Mouse (Mus musculus): Measurements from ENCODE around the gene Ablim1.

Ablim1 gene

GRCm38 (mm10) chr19:57343860-57344259 lies 29.1 kb upstream of the Ablim1 start:
- DNase-seq (ENCODE audit: low spot score in 2 of 2) = no peak

- DNase-seq (ENCODE audit: low spot score in 2 of 2) = no peak
These were observed 26.4 kb upstream of the Ablim1 start for GRCm38 (mm10) chr19:57340900-57341742.

- no peak for DNase-seq (ENCODE audit: low spot score in 2 of 2)
These were observed 24.7 kb upstream of the Ablim1 start for GRCm38 (mm10) chr19:57339281-57339864.

- DNase-seq (ENCODE audit: low spot score in 2 of 2) = no peak
These were observed 20.4 kb upstream of the Ablim1 start for GRCm38 (mm10) chr19:57335135-57335534.

GRCm38 (mm10) chr19:57333356-57333755 lies 18.6 kb upstream of the Ablim1 start:
- no peak for DNase-seq (ENCODE audit: low spot score in 2 of 2)

GRCm38 (mm10) chr19:57331237-57331636 lies 16.5 kb upstream of the Ablim1 start:
- no peak for DNase-seq (ENCODE audit: low spot score in 2 of 2)

GRCm38 (mm10) chr19:57330309-57330708 lies 15.6 kb upstream of the Ablim1 start:
- DNase-seq (ENCODE audit: low spot score in 2 of 2) = no peak

- no peak for DNase-seq (ENCODE audit: low spot score in 2 of 2)
These were observed 14.1 kb upstream of the Ablim1 start for GRCm38 (mm10) chr19:57328792-57329191.

- no peak for DNase-seq (ENCODE audit: low spot score in 2 of 2)
These were observed 13.6 kb upstream of the Ablim1 start for GRCm38 (mm10) chr19:57328269-57328668.

GRCm38 (mm10) chr19:57327679-57328078 lies 13.0 kb upstream of the Ablim1 start:
- DNase-seq (ENCODE audit: low spot score in 2 of 2) = no peak

- DNase-seq (ENCODE audit: low spot score in 2 of 2) = peak in 1 of 2 experiments; percentile 55
These were observed 11.1 kb upstream of the Ablim1 start for GRCm38 (mm10) chr19:57325748-57326300.

GRCm38 (mm10) chr19:57323087-57323486 lies 8.4 kb upstream of the Ablim1 start:
- no peak for DNase-seq (ENCODE audit: low spot score in 2 of 2)

GRCm38 (mm10) chr19:57322491-57322890 lies 7.8 kb upstream of the Ablim1 start:
- DNase-seq (ENCODE audit: low spot score in 2 of 2) = no peak

GRCm38 (mm10) chr19:57321839-57322238 lies 7.1 kb upstream of the Ablim1 start:
- no peak for DNase-seq (ENCODE audit: low spot score in 2 of 2)

- DNase-seq (ENCODE audit: low spot score in 2 of 2) = no peak
These were observed 6.1 kb upstream of the Ablim1 start for GRCm38 (mm10) chr19:57320656-57321382.

- DNase-seq (ENCODE audit: low spot score in 2 of 2) = no peak
These were observed 1.9 kb upstream of the Ablim1 start for GRCm38 (mm10) chr19:57316597-57316996.

- DNase-seq (ENCODE audit: low spot score in 2 of 2) = no peak
These were observed 370 bp upstream of the Ablim1 start for GRCm38 (mm10) chr19:57315013-57315565.

- no peak for DNase-seq (ENCODE audit: low spot score in 2 of 2)
These were observed 801 bp downstream of the Ablim1 start for GRCm38 (mm10) chr19:57313891-57314345.

GRCm38 (mm10) chr19:57313226-57313625 lies 1.5 kb downstream of the Ablim1 start:
- DNase-seq (ENCODE audit: low spot score in 2 of 2) = no peak

GRCm38 (mm10) chr19:57309980-57310379 lies 4.7 kb downstream of the Ablim1 start:
- DNase-seq (ENCODE audit: low spot score in 2 of 2) = no peak

GRCm38 (mm10) chr19:57306601-57307000 lies 8.1 kb downstream of the Ablim1 start:
- DNase-seq (ENCODE audit: low spot score in 2 of 2) = no peak

GRCm38 (mm10) chr19:57305972-57306371 lies 8.7 kb downstream of the Ablim1 start:
- DNase-seq (ENCODE audit: low spot score in 2 of 2) = no peak

Measured in frontal cortex, postnatal 10 days (tissue).